Mouse (Mus musculus) bone marrow macrophage, adult 2 months (primary cell): Measurements from ENCODE around the gene Rela. TPM values are rescaled to one million over a fixed set of nuclear protein-coding genes. Genes with fewer than 3 reads are reported as not detected.

Experiments used
- H3K27ac ChIP-seq: 2 replicates; pipeline ENCODE4 v1.5.1; 2012; ENCODE audit warnings: low read depth, low read length; ENCODE audit not compliant: insufficient read depth
- H3K4me1 ChIP-seq: 2 replicates; pipeline ENCODE4 v1.6.1; 2012; ENCODE audit warnings: low read length; ENCODE audit not compliant: control insufficient read depth, insufficient read depth
- H3K4me3 ChIP-seq: 2 replicates; pipeline ENCODE4 v1.5.1; 2012; ENCODE audit warnings: mild to moderate bottlenecking, low read length, moderate library complexity; ENCODE audit not compliant: insufficient read depth
- CTCF ChIP-seq: IDR thresholded peaks from 2 replicates; pipeline ENCODE4 v1.5.1; 2012; ENCODE audit warnings: low read depth, mild to moderate bottlenecking, low read length, moderate library complexity
- POLR2A ChIP-seq: IDR thresholded peaks from 2 replicates; pipeline ENCODE4 v1.6.1; 2012; ENCODE audit warnings: mild to moderate bottlenecking, low read depth, low read length, borderline replicate concordance
- polyA plus RNA-seq: library from polyadenylated mRNA; stranded (reverse); fragments of >200 nt; gene quantifications from 2 replicates; pipeline ENCODE4 v1.2.4, GENCODE M21; 2012; ENCODE audit not compliant: missing spikeins, insufficient read depth, insufficient read length

Gene Rela
- polyA plus RNA-seq, 1 experiment = 93.4 TPM

DNA sequence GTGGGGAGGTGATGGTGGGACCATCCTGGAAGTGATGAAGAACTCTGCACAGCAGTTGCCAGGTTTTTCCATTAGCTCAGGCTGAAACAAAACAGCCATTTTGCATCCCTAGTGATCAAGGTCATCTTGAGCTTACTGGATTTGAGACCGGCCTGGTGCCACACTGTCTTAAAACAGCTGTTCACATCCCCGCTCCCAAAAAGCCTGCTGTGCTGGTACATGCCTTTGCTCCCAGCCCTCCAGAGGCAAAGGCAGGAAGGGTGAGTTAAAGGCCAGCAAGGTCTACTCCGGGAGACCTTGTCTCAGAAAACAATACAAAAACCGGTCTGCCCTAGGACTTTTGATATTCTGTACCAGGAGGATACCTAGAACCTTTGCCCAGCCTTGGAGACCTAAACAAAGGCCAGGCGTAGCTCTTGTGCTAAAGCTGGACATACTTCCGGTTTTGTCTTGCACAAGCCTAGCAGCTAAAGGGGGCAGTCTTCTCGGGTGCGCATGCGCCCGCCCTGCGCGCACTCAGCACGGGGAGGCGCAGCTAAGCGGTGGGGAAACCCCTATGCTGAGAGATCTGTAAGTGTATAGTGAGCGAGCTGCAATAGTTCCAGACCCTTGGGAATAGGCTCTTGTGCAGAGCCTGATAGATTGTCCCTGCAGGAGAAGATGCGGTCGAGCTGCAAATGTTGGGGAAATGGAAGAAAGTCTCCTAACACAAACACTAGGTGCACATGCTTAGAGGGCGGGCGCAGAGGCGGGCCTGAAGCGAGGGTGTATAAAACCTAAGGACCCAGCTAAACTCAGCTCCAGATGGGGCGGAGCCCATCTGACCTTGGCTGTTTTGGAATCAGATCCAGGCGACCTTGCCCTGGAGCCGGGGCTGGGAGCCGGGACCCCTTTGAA, 11.4 kb downstream of the Rela start:
- Histone ChIP-seq H3K27ac (peak overlapping the region; percentile 85), H3K4me3 (peak overlapping the region; percentile 50), H3K4me1 (peaks cover 15% of the 10 kb centered on the region)
- no peak for TF ChIP-seq POLR2A
- no peak for TF ChIP-seq CTCF

DNA sequence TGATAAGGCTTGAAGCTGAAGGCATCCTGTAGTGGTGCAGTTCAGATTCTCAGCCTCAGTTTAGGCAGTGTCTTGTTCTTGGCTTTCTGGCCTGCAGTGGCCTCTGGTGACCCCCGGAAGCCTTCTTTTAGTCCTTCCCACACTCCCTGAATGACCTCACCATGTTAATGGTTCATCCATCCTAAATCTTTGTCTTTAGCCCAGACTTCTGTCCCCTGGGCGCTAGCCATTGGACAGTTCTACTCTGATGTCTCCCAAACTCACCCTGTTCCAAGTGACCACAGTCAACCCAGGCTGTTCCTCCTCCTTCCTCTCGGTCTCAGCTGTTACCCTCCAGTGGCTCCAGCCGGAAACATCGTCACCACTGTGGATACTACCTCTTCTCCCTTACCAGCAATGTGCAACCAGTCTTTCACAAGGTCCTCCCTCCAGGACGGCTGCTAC, 12.0 kb downstream of the Rela start:
- H3K27ac ChIP-seq = peak overlapping the region; percentile 76
- H3K4me1 ChIP-seq = peaks cover 15% of the 10 kb centered on the region
- H3K4me3 ChIP-seq = peak overlapping the region; percentile 50
- no peak for TF ChIP-seq POLR2A
- TF ChIP-seq CTCF = no peak

DNA sequence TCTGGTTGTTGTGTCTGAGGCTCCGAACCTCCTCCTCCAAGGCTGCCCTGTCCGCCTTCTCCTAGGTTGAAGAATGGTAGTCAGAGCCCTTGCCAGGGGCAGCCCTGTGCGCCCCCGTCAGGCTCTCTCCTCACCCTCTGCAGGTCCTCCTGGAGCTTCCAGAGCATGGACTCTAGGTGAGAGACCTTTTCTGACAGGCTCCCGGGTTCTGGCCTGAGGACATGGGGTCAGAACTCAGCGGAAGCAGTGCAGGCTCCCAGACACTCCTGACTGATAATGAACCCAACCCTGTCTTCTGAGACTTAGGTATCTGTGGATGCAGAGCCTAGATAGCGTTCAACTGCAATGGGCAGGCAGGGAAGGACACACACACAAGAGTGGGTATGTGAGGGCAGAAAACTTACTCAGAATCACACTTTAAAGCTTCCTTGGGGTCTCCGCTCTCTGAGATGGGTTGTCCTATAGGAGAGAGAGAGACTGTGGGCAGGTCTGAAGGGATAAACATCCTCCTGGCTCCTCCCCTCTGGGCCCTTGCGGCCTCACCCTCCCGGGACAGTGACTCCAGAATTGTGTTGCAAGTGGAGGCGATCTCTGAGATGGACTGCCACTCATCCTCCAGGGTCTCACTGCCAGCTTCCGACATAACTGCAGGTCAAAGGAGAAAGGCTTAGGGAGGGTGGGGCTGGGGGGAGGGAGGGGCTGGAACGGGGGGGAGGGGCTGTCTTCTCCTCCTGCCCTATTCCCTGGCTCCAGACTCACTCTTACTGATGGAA, 14.4 kb downstream of the Rela start:
- no peak for TF ChIP-seq POLR2A
- TF ChIP-seq CTCF = no peak
- Histone ChIP-seq H3K4me3 (no peak overlapping the region), H3K27ac (no peak overlapping the region), H3K4me1 (peaks cover 15% of the 10 kb centered on the region)

DNA sequence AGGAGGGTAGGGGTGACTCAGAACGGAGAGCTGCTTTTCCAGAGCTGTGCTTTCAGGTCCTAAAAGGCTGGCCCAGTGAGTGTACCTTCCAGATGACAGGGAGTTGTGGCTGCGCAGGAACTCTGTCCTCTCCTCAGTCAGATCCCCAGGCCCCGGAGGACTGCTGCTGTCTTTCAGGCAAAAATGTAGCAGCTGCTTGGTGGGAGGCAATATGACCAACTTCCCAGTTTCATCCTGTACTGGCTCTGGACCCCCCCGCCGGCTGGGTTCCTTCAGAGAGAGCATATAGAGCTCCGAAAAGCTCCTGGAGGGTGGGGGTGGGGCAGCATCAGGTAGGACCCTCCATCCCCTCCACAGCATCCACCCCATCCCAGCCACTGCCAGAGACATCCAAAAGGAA, 15.3 kb downstream of the Rela start:
- peaks cover 15% of the 10 kb centered on the region for H3K4me1 ChIP-seq
- H3K4me3 ChIP-seq = no peak overlapping the region
- no peak overlapping the region for H3K27ac ChIP-seq
- TF ChIP-seq CTCF (no peak), POLR2A (no peak)

DNA sequence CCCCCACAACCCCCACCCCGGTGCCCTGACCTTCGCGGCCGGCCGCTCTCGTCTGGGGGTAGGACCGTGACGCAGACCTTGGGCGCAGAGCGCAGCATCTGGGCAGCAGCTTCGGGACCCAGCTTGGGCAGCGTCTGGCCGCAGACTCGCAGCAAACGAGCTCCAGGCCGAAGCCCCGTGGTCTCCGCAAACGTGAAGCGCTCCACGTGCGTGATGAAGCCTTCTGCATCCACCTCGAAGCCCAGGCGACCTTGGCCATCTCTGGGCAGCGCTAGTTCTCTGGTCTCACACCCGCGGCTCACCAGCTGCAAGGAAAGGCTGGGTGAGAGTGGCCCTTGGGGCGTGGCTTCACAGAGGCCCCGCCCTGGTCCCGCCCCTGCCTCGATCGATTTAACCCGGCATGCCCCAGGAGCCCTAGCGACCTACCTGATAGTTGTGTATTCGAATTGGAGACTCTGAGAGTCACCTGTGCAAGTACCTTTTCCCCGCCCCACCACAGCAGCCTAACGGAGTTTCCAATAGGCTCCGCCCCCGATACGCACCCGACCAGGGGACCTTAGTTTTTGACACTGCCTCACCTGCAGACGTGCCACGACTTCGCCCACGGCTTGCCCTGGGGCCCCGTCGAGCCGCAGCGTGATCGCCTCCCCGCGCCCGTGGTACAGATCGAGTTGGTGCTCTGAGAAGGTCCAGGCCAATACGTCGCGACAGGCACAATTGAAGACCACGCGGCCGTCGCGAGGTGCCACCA, 16.9 kb downstream of the Rela start:
- Histone ChIP-seq H3K27ac (no peak overlapping the region), H3K4me3 (no peak overlapping the region), H3K4me1 (peaks cover 7% of the 10 kb centered on the region)
- TF ChIP-seq POLR2A (no peak), CTCF (no peak)

DNA sequence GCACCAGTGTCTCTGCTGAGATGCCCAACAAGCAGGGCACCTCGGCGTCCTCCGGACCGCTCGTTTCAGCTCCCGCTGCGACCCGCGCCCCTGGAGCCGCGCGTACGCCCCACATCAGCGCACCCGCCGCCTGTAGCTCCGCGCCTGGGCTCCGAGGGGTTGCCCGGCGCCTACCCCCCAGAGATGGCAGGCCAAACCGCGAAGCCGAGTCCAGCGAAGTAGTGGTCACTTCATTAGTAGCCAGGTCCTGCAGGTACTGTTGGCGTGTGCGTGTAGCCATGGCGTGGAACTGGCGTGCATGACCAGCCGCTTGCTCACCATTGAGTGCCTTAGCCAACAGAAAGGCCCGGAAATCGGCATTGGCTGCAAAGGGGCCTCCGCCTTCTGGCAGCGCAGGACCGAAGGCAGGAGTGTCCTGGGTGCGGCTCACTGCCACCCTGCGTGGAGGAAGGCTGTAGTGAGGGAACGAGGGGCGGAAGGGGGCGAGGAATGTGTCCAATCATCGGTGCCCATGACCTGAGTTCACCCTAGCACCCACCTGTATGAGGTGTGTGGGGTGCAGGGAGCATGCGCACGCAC, 17.5 kb downstream of the Rela start:
- no peak for TF ChIP-seq POLR2A
- TF ChIP-seq CTCF = no peak

DNA sequence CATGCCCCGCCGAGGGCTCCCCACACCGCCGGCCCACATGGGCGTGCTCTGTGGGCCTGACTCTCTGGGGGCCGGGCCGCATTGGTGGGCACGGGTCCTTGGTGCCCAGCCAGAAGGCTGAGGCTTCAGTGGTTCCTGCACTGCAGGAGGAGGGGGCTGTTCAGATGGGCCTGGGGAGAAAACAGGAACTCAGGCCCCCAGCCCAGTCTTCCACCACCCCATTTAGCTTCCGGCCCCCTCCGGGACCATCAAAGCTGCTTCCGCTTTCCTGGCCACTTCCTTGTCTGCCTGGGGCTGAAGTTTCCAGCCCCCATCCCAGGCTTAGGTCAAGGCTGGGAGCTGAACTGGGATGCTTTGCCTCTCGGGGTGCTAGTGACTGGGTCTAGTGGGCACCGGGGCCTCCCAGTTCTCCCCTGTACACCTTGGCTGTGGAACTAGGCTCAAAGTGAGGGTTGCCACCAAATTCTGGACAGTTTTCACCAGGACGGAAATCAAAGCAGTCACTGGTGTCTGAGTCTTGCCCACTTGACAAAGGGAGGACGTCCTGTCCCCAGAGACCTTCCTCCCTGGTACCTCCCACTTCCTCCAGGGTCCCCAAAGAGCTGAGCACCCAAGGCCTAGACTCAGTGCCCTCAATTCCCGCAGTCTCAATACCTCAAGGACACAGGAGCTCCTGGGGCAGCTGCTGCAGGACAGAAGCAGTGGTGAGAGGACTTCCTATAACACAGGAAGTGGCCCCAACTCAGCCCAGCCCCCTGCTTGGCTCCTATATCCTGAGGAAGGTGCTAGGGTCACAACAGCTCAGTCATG, 23.9 kb downstream of the Rela start:
- peaks cover 25% of the 10 kb centered on the region for H3K4me1 ChIP-seq

More for the DNA sequence above, 17.5 kb downstream of the Rela start:
- Histone ChIP-seq H3K27ac (no peak overlapping the region), H3K4me3 (no peak overlapping the region), H3K4me1 (peaks cover 1% of the 10 kb centered on the region)

DNA sequence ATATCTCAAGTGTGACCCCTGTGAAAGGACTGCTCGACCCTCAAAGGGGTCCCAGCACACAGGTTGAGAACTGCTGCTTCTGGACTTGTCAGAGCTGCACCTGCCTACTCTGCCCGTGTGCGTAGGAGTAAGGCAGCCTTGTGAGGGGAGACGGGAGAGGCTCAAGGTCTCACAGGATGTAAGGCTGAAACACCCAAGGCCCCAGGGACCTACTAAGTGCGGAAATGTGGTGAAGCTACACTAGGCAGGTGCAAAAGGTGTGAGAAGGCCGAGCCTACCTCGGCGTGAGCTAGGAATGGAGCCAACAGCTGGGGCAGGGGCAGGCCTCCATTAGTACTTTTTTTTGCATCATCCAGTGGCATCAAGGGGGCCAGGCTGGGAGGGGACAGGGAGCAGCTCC, 25.0 kb downstream of the Rela start:
- peaks cover 25% of the 10 kb centered on the region for H3K4me1 ChIP-seq
- peak overlapping the region; percentile 87 for H3K27ac ChIP-seq
- no peak for TF ChIP-seq POLR2A
- TF ChIP-seq CTCF = no peak

More for the DNA sequence above, 23.9 kb downstream of the Rela start:
- TF ChIP-seq POLR2A (no peak), CTCF (no peak)
- H3K27ac ChIP-seq = peak overlapping the region; percentile 87
- H3K4me3 ChIP-seq = peak overlapping the region; percentile 68

More for the DNA sequence above, 25.0 kb downstream of the Rela start:
- peak overlapping the region; percentile 66 for H3K4me3 ChIP-seq
